Mouse (Mus musculus) cerebellum, adult 2 months (tissue): Measurements from ENCODE around the gene Coro1c.

Experiments used
- CTCF ChIP-seq: fragments of 200-500 bp; IDR thresholded peaks from 2 replicates; pipeline ENCODE4 v1.5.1; 2011; ENCODE audit warnings: low read depth, mild to moderate bottlenecking, control low read depth, low read length, moderate library complexity, borderline replicate concordance; ENCODE audit not compliant: insufficient read depth
- POLR2A ChIP-seq: fragments of 200-500 bp; IDR thresholded peaks from 2 replicates; pipeline ENCODE4 v1.6.1; 2011; ENCODE audit warnings: low read length, control low read depth, borderline replicate concordance; ENCODE audit not compliant: insufficient read depth

DNA sequence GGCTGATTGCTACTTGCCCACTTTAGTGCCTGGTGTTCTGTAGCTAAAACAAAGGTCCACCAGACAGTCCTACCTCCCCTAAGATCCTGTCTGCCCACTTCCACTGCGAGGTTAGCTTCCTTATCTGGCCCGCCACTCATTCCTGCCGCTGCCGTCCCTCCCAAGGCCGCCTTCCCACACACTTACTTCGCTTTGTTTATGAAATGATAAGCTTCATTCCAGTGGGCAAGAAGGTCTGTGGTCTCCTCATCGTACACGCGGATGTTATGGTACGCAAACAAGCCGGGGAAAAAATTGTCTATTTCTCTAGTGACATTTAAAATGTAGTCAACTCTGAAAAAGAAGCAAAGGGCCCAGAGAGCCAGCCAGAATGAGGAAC is 43.1 kb upstream of the Coro1c start:
- no peak for TF ChIP-seq POLR2A
- TF ChIP-seq CTCF = no peak
